In the genomic region with DNA sequence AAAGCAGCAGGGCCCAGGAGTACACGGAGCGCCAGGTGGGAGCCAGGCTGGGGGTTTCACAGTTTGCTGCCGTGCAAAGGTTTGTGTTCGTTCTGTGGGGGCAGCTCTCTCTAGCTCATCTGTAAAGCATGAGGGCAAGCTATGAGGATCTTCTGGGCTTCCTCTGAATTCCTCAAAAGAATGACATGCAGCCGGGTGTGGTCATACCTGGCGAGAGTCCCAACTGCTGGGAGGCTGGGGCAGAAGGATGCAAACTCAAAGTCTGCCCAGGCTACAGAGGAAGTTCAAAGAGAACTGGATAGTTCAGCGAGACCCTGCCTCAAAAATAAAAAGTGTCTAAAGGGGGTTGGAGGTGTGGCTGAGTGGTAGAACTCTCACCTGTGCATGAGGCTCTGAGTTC, we compare ENCODE assay signal across 16 mouse cellular contexts.
"Had no signal": no experiment of that assay in that cellular context is flagged by ENCODE, and none has a peak within 500 bp of the region (broad histone marks: within the 10 kb centered on the region; RNA-seq: fewer than 3 reads in every experiment).

No protein-coding gene starts in this region.

- H3K4me1 ChIP-seq: liver, embryonic 13.5 days; midbrain, embryonic 12.5 days; midbrain, embryonic 15.5 days; neural tube, embryonic 12.5 days had no signal

- H3K27me3 ChIP-seq: liver, embryonic 13.5 days; midbrain, embryonic 12.5 days; midbrain, embryonic 15.5 days; neural tube, embryonic 12.5 days had no signal

- H3K4me3 ChIP-seq: left cerebral cortex, adult 2 months; liver, embryonic 13.5 days; midbrain, embryonic 12.5 days; midbrain, embryonic 15.5 days; neural tube, embryonic 12.5 days had no signal

- H3K36me3 ChIP-seq: liver, embryonic 13.5 days; midbrain, embryonic 12.5 days; midbrain, embryonic 15.5 days; neural tube, embryonic 12.5 days had no signal

- H3K27ac ChIP-seq: kidney, postnatal 0 days; left cerebral cortex, adult 2 months; liver, embryonic 13.5 days; macrophage; midbrain, embryonic 12.5 days; midbrain, embryonic 15.5 days; neural tube, embryonic 12.5 days had no signal

- H3K9me3 ChIP-seq: liver, embryonic 13.5 days; midbrain, embryonic 15.5 days; neural tube, embryonic 12.5 days had no signal

- DNase-seq: kidney, postnatal 25 days; layer of hippocampus, postnatal 36 days; liver, embryonic 13.5 days; lung, adult 2 months; lung, postnatal 14 days; retina, postnatal 1 day; right cerebral cortex, postnatal 25 days; spleen, adult 18-20 months; thymus, adult 18-20 months; thymus, postnatal 36 days had no signal

- ATAC-seq: midbrain, embryonic 15.5 days had no signal

- H3K9ac ChIP-seq: liver, embryonic 13.5 days; midbrain, embryonic 12.5 days; midbrain, embryonic 15.5 days; neural tube, embryonic 12.5 days had no signal

- H3K4me2 ChIP-seq: liver, embryonic 13.5 days; midbrain, embryonic 12.5 days; midbrain, embryonic 15.5 days; neural tube, embryonic 12.5 days had no signal
